Mouse (Mus musculus) embryo, embryonic 10.5 days (tissue): ENCODE data around the gene Wdtc1.

Experiments
- DNase-seq: peaks from one replicate; pipeline ENCODE4 v3.0.0-alpha.2; 2015; ENCODE audit warnings: low spot score

Gene Wdtc1

GRCm38 (mm10) chr4:133251214-133251613 lies 102.1 kb downstream of the Wdtc1 start:
- peak; percentile 46 for DNase-seq

GRCm38 (mm10) chr4:133250609-133251008 lies 102.7 kb downstream of the Wdtc1 start:
- peak; percentile 81 for DNase-seq

- no peak for DNase-seq
These were observed 105.4 kb downstream of the Wdtc1 start for GRCm38 (mm10) chr4:133247806-133248449.

GRCm38 (mm10) chr4:133247072-133247471 lies 106.2 kb downstream of the Wdtc1 start:
- no peak for DNase-seq

- DNase-seq = no peak
These were observed 109.0 kb downstream of the Wdtc1 start for GRCm38 (mm10) chr4:133244289-133244688.

- no peak for DNase-seq
These were observed 109.7 kb downstream of the Wdtc1 start for GRCm38 (mm10) chr4:133243538-133243937.

GRCm38 (mm10) chr4:133242710-133243109 lies 110.6 kb downstream of the Wdtc1 start:
- no peak for DNase-seq
